Mouse (Mus musculus): ENCODE measurements around the gene Npas2. TPM values are rescaled to one million over a fixed set of nuclear protein-coding genes. Genes with fewer than 3 reads are reported as not detected.

Npas2 gene
- total and polyA plus RNA-seq, 2 experiments from 2014 or later, result 3.5 to 3.7 TPM

DNA sequence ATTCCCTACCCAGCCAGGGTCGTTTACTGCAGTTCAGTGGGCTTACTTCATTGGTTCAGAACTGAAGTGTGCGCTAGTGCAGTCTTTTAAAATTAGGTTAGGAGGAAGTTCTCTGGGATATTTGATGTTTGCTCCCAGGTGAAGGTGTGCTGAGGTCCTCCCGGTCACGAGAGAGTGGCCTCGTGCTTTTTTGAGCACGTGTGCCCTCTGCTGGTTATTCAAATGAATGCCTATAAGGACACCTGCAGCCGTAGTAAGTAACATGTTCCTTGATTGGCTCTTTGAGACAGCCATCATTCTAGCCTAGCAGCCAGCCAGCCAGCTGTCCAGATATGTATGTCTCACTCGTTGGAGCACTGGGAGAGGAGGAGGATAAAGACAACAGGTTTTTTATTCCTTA, 147.1 kb downstream of the Npas2 start:
- WGBS, result 19% methylated on average over 8 of the region's 8 CpGs
- no peak overlapping the region for H3K4me2 ChIP-seq (ENCODE audit: low read depth, low read length)
- H3K36me3 ChIP-seq (replicated peaks; ENCODE audit: control insufficient read depth, insufficient read depth, low read length), result peaks cover 13% of the 10 kb centered on the region
- H3K9me3 ChIP-seq (replicated peaks; ENCODE audit: control insufficient read depth, low read length), result no peaks in the 10 kb centered on the region
- no peak overlapping the region for H3K9ac ChIP-seq (replicated peaks; ENCODE audit: low read depth, low read length)
- peak; percentile 75 for DNase-seq (ENCODE audit: low spot score)
- H3K27me3 ChIP-seq (ENCODE audit: control insufficient read depth, insufficient read depth, low read length), result no peaks in the 10 kb centered on the region
- H3K27ac ChIP-seq (ENCODE audit: low read depth), result no peak overlapping the region
- peaks cover 3% of the 10 kb centered on the region; the same call in 1 of the 2 replicates for H3K4me1 ChIP-seq (ENCODE audit: control insufficient read depth, insufficient read depth)
- no peak overlapping the region for H3K4me3 ChIP-seq (ENCODE audit: low read depth, low read length)
- peak; percentile 65; the same call in 1 of the 2 replicates for ATAC-seq (ENCODE audit: insufficient read depth, low read depth)
- TF ChIP-seq EP300 (IDR thresholded peaks at IDR 0.05; ENCODE audit: low read depth) (no peak), CTCF (IDR thresholded peaks at IDR 0.05; ENCODE audit: low read depth) (peak; percentile 78)

DNA sequence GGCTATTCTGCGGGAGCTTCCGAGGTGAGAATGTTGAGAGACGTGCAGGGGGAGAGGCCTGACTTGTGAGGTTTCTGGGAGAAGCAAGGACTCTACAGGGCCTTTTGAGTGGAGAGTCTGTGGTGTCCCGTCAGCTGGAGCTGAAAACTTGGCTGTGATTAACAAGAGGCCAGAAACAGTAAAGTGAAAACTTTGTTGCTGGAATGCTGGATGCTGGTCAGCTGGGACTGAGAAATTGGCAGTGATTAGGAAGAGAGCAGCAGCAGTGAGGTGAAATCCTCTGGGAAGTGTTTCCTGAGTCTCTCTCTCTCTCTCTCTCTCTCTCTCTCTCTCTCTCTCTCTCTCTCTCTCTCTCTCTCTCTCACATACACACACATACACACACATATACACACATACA, 148.3 kb downstream of the Npas2 start:
- H3K27me3 ChIP-seq (ENCODE audit: control insufficient read depth, insufficient read depth, low read length), result no peaks in the 10 kb centered on the region
- H3K27ac ChIP-seq (ENCODE audit: low read depth), result no peak overlapping the region
- no peak overlapping the region for H3K4me3 ChIP-seq (ENCODE audit: low read depth, low read length)
- no peak for TF ChIP-seq CTCF (IDR thresholded peaks at IDR 0.05; ENCODE audit: low read depth)
- no peak for TF ChIP-seq EP300 (IDR thresholded peaks at IDR 0.05; ENCODE audit: low read depth)
- no peak overlapping the region for H3K9ac ChIP-seq (replicated peaks; ENCODE audit: low read depth, low read length)
- DNase-seq (ENCODE audit: low spot score), result no peak
- peaks cover 23% of the 10 kb centered on the region for H3K36me3 ChIP-seq (replicated peaks; ENCODE audit: control insufficient read depth, insufficient read depth, low read length)
- WGBS, result 80% methylated on average over 4 of the region's 4 CpGs
- H3K4me2 ChIP-seq (ENCODE audit: low read depth, low read length), result no peak overlapping the region
- no peak for ATAC-seq (ENCODE audit: insufficient read depth, low read depth)
- H3K9me3 ChIP-seq (replicated peaks; ENCODE audit: control insufficient read depth, low read length), result no peaks in the 10 kb centered on the region
- H3K4me1 ChIP-seq (ENCODE audit: control insufficient read depth, insufficient read depth), result no peaks in the 10 kb centered on the region

DNA sequence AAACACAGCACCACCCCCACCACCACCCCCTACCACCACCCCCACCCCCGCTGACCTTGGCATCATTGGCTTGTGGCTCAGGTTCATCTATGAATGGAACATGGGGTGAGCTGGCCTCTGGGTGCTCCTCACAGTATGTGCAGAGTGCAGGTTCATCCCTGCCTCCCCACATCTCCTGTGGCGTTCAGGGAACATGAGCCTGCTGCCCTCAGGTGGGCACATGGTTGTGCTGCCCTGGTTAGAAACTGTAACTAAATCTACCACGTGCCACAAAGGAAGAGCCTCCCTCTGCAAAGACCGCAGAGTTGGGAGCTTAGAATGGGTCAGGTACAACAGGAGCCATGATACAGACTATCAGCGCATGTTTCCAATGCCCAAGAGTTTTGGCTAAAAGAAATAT, 149.7 kb downstream of the Npas2 start:
- Histone ChIP-seq H3K27ac (ENCODE audit: low read depth) (no peak overlapping the region), H3K9me3 (replicated peaks; ENCODE audit: control insufficient read depth, low read length) (no peaks in the 10 kb centered on the region), H3K4me3 (ENCODE audit: low read depth, low read length) (no peak overlapping the region), H3K9ac (replicated peaks; ENCODE audit: low read depth, low read length) (no peak overlapping the region), H3K27me3 (ENCODE audit: control insufficient read depth, insufficient read depth, low read length) (no peaks in the 10 kb centered on the region), H3K36me3 (replicated peaks; ENCODE audit: control insufficient read depth, insufficient read depth, low read length) (peaks cover 32% of the 10 kb centered on the region), H3K4me2 (ENCODE audit: low read depth, low read length) (no peak overlapping the region), H3K4me1 (ENCODE audit: control insufficient read depth, insufficient read depth) (no peaks in the 10 kb centered on the region)
- DNase-seq (ENCODE audit: low spot score) (no peak), ATAC-seq (ENCODE audit: insufficient read depth, low read depth) (0 out of 2 replicates have a peak, but pooled peaks have one; percentile 36)
- TF ChIP-seq EP300 (IDR thresholded peaks at IDR 0.05; ENCODE audit: low read depth) (no peak), CTCF (IDR thresholded peaks at IDR 0.05; ENCODE audit: low read depth) (peak; percentile 37; the same call in 1 of the 2 replicates)
- WGBS, result 71% methylated on average over 5 of the region's 5 CpGs

DNA sequence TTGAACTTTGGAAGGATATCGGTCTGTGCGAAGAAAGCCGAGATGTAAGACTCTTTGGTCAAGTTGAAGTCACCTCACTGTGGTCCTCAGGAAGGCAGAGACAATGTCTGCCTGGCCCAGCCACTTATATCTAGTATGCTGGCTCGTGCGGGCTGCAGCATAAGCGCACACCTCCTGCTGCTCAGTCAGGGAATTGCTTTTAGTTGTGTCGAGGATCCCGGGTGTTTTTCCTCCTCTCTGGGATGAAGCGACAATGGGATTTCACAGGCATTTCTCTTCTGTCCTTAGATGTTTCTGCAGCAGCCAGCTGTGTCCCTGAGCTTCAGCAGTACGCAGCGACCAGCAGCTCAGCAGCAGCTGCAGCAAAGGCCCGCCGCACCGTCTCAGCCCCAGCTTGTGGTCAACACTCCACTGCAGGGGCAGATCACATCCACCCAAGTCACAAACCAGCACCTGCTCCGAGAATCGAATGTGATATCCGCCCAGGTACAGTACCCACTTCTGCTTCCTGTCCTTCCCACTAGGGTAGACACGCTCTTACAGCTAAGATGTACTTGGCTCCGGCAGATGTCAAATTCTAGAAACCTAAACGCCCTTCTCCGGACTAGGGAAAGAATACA, 151.6 kb downstream of the Npas2 start:
- no peak overlapping the region for H3K9ac ChIP-seq (replicated peaks; ENCODE audit: low read depth, low read length)
- TF ChIP-seq CTCF (IDR thresholded peaks at IDR 0.05; ENCODE audit: low read depth) (peak; percentile 54), EP300 (IDR thresholded peaks at IDR 0.05; ENCODE audit: low read depth) (no peak)
- ATAC-seq (ENCODE audit: insufficient read depth, low read depth), result no peak
- no peaks in the 10 kb centered on the region for H3K9me3 ChIP-seq (replicated peaks; ENCODE audit: control insufficient read depth, low read length)
- no peak overlapping the region for H3K4me2 ChIP-seq (ENCODE audit: low read depth, low read length)
- H3K36me3 ChIP-seq (replicated peaks; ENCODE audit: control insufficient read depth, insufficient read depth, low read length), result peaks cover 30% of the 10 kb centered on the region
- no peaks in the 10 kb centered on the region for H3K27me3 ChIP-seq (ENCODE audit: control insufficient read depth, insufficient read depth, low read length)
- H3K4me3 ChIP-seq (ENCODE audit: low read depth, low read length), result no peak overlapping the region
- H3K27ac ChIP-seq (ENCODE audit: low read depth), result no peak overlapping the region
- 53% methylated on average over 21 of the region's 21 CpGs for WGBS
- DNase-seq (ENCODE audit: low spot score), result peak; percentile 22
- H3K4me1 ChIP-seq (ENCODE audit: control insufficient read depth, insufficient read depth), result no peaks in the 10 kb centered on the region

DNA sequence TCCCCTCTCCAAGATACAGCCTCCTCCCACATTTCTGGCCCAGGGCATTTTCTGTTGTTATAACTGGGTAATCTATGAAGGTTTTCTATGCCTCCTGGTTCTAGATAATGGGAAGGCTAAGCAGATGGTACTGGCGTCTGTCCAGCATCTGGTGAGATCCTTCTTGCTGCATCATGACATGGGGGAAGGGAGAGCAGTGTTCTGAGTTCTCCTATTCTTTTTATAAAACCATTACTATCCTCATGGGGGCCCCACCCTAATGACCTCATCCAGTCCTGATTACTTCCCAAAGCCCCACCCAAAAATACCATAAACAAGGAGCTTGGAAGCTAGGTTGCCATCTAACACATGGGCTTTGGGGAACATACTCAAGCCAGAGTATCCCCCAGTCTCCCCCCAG, 155.5 kb downstream of the Npas2 start:
- Histone ChIP-seq H3K4me3 (ENCODE audit: low read depth, low read length) (no peak overlapping the region), H3K9ac (replicated peaks; ENCODE audit: low read depth, low read length) (no peak overlapping the region), H3K9me3 (replicated peaks; ENCODE audit: control insufficient read depth, low read length) (0 out of 2 replicates have a peak, but pooled peaks cover 3% of the 10 kb centered on the region), H3K4me2 (ENCODE audit: low read depth, low read length) (no peak overlapping the region), H3K27ac (ENCODE audit: low read depth) (0 out of 2 replicates have a peak overlapping the region, but pooled peaks have one; percentile 20), H3K4me1 (ENCODE audit: control insufficient read depth, insufficient read depth) (no peaks in the 10 kb centered on the region), H3K36me3 (replicated peaks; ENCODE audit: control insufficient read depth, insufficient read depth, low read length) (peaks cover 48% of the 10 kb centered on the region), H3K27me3 (ENCODE audit: control insufficient read depth, insufficient read depth, low read length) (no peaks in the 10 kb centered on the region)
- TF ChIP-seq EP300 (IDR thresholded peaks at IDR 0.05; ENCODE audit: low read depth) (no peak), CTCF (IDR thresholded peaks at IDR 0.05; ENCODE audit: low read depth) (no peak)
- peak; percentile 18 for DNase-seq (ENCODE audit: low spot score)
- peak; percentile 14; the same call in 1 of the 2 replicates for ATAC-seq (ENCODE audit: insufficient read depth, low read depth)
- WGBS, result 44% methylated on average over 1 of the region's 1 CpGs

All from heart, postnatal 0 days (tissue).